Comparison of ENCODE assay signal across 22 mouse cellular contexts in the genomic region with DNA sequence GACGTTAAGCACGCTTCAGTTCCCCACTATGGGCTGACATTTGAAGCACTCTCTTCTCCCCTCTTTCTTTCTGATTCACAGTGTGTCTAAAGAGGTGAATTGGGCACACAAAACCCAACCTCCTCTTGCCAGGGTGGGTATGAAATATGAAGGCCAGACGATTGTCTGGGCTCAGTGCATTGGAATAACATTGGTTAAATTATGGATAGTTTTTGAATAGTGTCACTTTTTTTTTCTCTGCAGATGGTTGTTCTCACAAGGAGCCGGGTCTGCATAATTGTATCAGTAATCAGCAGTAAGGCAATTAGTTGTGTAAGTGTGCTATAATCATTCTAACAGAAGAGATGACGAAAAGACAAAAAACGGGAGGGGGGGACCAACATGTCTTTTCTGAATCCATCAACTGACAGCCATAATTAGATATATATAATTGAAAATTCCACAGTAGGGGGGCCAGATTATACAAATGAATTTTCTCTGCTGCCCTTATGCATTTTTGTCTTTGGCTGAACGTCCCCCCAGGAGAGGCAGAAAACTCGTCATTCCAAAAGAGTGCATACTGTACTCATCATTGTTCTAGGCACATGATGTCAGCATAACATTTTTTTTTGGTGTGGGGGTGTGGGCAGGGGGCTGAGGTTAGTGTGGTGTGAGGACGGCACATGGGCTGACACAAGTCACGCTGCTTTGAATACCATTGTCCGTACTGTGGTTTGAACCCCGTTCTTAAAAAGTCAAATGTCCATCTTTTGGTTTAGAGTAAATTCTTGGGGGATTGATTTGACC.
DNase-seq lines count a peak whose midpoint lies in the region; ATAC-seq and TF ChIP-seq lines count a peak whose summit lies in the region.
"Had no signal": no experiment of that assay in that cellular context is flagged by ENCODE, and none has a peak within 500 bp of the region (broad histone marks: within the 10 kb centered on the region; RNA-seq: fewer than 3 reads in every experiment).

No protein-coding gene starts in this region.

- H3K27me3 ChIP-seq in embryonic facial prominence, embryonic 14.5 days (replicated peaks; ENCODE audit: control insufficient read depth, insufficient read depth, low read length) = no peaks in the 10 kb centered on the region
- 0 out of 2 replicates have a peak, but pooled peaks cover 6% of the 10 kb centered on the region for H3K27me3 ChIP-seq in embryonic facial prominence, embryonic 10.5 days (replicated peaks; ENCODE audit: low read depth, poor library complexity, severe bottlenecking)
- no peaks in the 10 kb centered on the region for H3K27me3 ChIP-seq in midbrain, postnatal 0 days (ENCODE audit: insufficient read depth, low read length)
- no peaks in the 10 kb centered on the region for H3K27me3 ChIP-seq in midbrain, embryonic 14.5 days (ENCODE audit: control insufficient read depth, insufficient read depth, low read length)
- no peaks in the 10 kb centered on the region for H3K27me3 ChIP-seq in forebrain, embryonic 15.5 days
- H3K27me3 ChIP-seq: limb, embryonic 12.5 days; liver, embryonic 12.5 days; megakaryocyte, embryonic 14.5 days had no signal

- no peaks in the 10 kb centered on the region for H3K4me1 ChIP-seq in embryonic facial prominence, embryonic 14.5 days (ENCODE audit: control insufficient read depth, insufficient read depth, low read length)
- peaks cover 15% of the 10 kb centered on the region for H3K4me1 ChIP-seq in embryonic facial prominence, embryonic 10.5 days
- no peaks in the 10 kb centered on the region for H3K4me1 ChIP-seq in midbrain, postnatal 0 days (ENCODE audit: insufficient read depth, low read length)
- H3K4me1 ChIP-seq in midbrain, embryonic 14.5 days (ENCODE audit: control insufficient read depth, insufficient read depth, low read length) = 0 out of 2 replicates have a peak, but pooled peaks cover 3% of the 10 kb centered on the region
- H3K4me1 ChIP-seq in forebrain, embryonic 15.5 days = peaks cover 26% of the 10 kb centered on the region
- H3K4me1 ChIP-seq: liver, embryonic 12.5 days; megakaryocyte, embryonic 14.5 days had no signal

- H3K27ac ChIP-seq in embryonic facial prominence, embryonic 14.5 days (replicated peaks; ENCODE audit: low read depth, low read length) = no peak overlapping the region
- H3K27ac ChIP-seq in embryonic facial prominence, embryonic 10.5 days (replicated peaks) = no peak overlapping the region
- no peak overlapping the region for H3K27ac ChIP-seq in midbrain, postnatal 0 days (ENCODE audit: low read depth, low read length)
- H3K27ac ChIP-seq in midbrain, embryonic 14.5 days (replicated peaks; ENCODE audit: low read depth, low read length) = no peak overlapping the region
- peak overlapping the region; percentile 75 for H3K27ac ChIP-seq in forebrain, embryonic 15.5 days (replicated peaks)
- H3K27ac ChIP-seq: hindbrain, embryonic 13.5 days; kidney, postnatal 0 days; limb, embryonic 12.5 days; liver, embryonic 12.5 days had no signal

- H3K9me3 ChIP-seq in embryonic facial prominence, embryonic 14.5 days (ENCODE audit: control insufficient read depth, low read length) = no peaks in the 10 kb centered on the region
- H3K9me3 ChIP-seq in embryonic facial prominence, embryonic 10.5 days = no peaks in the 10 kb centered on the region
- H3K9me3 ChIP-seq in midbrain, postnatal 0 days (ENCODE audit: low read length) = no peaks in the 10 kb centered on the region
- no peaks in the 10 kb centered on the region for H3K9me3 ChIP-seq in midbrain, embryonic 14.5 days (ENCODE audit: control insufficient read depth, low read length)
- H3K9me3 ChIP-seq in forebrain, embryonic 15.5 days = no peaks in the 10 kb centered on the region
- H3K9me3 ChIP-seq: hindbrain, embryonic 13.5 days; limb, embryonic 12.5 days; liver, embryonic 12.5 days had no signal

- no peak for ATAC-seq in embryonic facial prominence, embryonic 14.5 days (ENCODE audit: low read depth)
- no peak for ATAC-seq in midbrain, postnatal 0 days (ENCODE audit: low FRiP score)
- ATAC-seq in midbrain, embryonic 14.5 days (ENCODE audit: low FRiP score, low TSS enrichment) = no peak
- ATAC-seq in forebrain, embryonic 15.5 days (replicated peaks) = peak; percentile 87
- ATAC-seq: activated CD4-positive, CD25-positive, alpha-beta regulatory T cell, adult 4 months; CD4-positive, CD25-positive, alpha-beta regulatory T cell, adult 4 months; liver, embryonic 12.5 days had no signal

- no peak overlapping the region for H3K9ac ChIP-seq in embryonic facial prominence, embryonic 14.5 days (ENCODE audit: low read depth, low read length)
- H3K9ac ChIP-seq in midbrain, postnatal 0 days (replicated peaks; ENCODE audit: low read length, poor library complexity, severe bottlenecking) = no peak overlapping the region
- H3K9ac ChIP-seq in midbrain, embryonic 14.5 days (replicated peaks; ENCODE audit: low read length) = no peak overlapping the region
- H3K9ac ChIP-seq in forebrain, embryonic 15.5 days (replicated peaks) = no peak overlapping the region
- H3K9ac ChIP-seq: hindbrain, embryonic 13.5 days; limb, embryonic 12.5 days; liver, embryonic 12.5 days had no signal

- DNase-seq in embryonic facial prominence, embryonic 14.5 days (ENCODE audit: low spot score) = peak; percentile 10
- no peak for DNase-seq in embryonic facial prominence, embryonic 10.5 days (ENCODE audit: low spot score)
- DNase-seq in midbrain, postnatal 0 days (ENCODE audit: low spot score) = peak; percentile 12
- DNase-seq in midbrain, embryonic 14.5 days = no peak
- no peak for DNase-seq in cerebellum, adult 8-10 months
- no peak for DNase-seq in thymus, postnatal 0 days (ENCODE audit: low spot score)
- DNase-seq: adrenal gland, postnatal 10 days; cerebellum, adult 11 months; cerebellum, postnatal 25 days; gastrocnemius, postnatal 14 days; kidney, adult 11 months; lung, adult 2 months; thymus, postnatal 25 days had no signal

- no peak overlapping the region for H3K4me2 ChIP-seq in embryonic facial prominence, embryonic 14.5 days (ENCODE audit: low read depth, low read length)
- no peak overlapping the region for H3K4me2 ChIP-seq in midbrain, postnatal 0 days (ENCODE audit: low read depth, low read length, poor library complexity, severe bottlenecking)
- H3K4me2 ChIP-seq in midbrain, embryonic 14.5 days (ENCODE audit: low read length) = no peak overlapping the region
- H3K4me2 ChIP-seq in forebrain, embryonic 15.5 days (replicated peaks) = peak overlapping the region; percentile 13; the same call in 1 of the 2 replicates
- H3K4me2 ChIP-seq: hindbrain, embryonic 13.5 days; limb, embryonic 12.5 days; liver, embryonic 12.5 days had no signal

- no peak for TF ChIP-seq CTCF in midbrain, postnatal 0 days (IDR thresholded peaks at IDR 0.05)

- no peak overlapping the region for H3K4me3 ChIP-seq in embryonic facial prominence, embryonic 14.5 days (ENCODE audit: low read depth, low read length)
- no peak overlapping the region for H3K4me3 ChIP-seq in embryonic facial prominence, embryonic 10.5 days
- H3K4me3 ChIP-seq in midbrain, postnatal 0 days (ENCODE audit: low read depth, low read length) = no peak overlapping the region
- H3K4me3 ChIP-seq in midbrain, embryonic 14.5 days (replicated peaks; ENCODE audit: low read depth, low read length) = no peak overlapping the region
- H3K4me3 ChIP-seq in forebrain, embryonic 15.5 days = no peak overlapping the region
- H3K4me3 ChIP-seq: erythroblast, embryonic 14.5 days; hindbrain, embryonic 13.5 days; limb, embryonic 12.5 days; liver, embryonic 12.5 days; megakaryocyte, embryonic 14.5 days had no signal

- H3K36me3 ChIP-seq in embryonic facial prominence, embryonic 14.5 days (ENCODE audit: control insufficient read depth, insufficient read depth, low read length) = no peaks in the 10 kb centered on the region
- no peaks in the 10 kb centered on the region for H3K36me3 ChIP-seq in embryonic facial prominence, embryonic 10.5 days (replicated peaks)
- no peaks in the 10 kb centered on the region for H3K36me3 ChIP-seq in midbrain, postnatal 0 days (ENCODE audit: insufficient read depth, low read length)
- no peaks in the 10 kb centered on the region for H3K36me3 ChIP-seq in midbrain, embryonic 14.5 days (ENCODE audit: control insufficient read depth, insufficient read depth, low read length)
- H3K36me3 ChIP-seq in forebrain, embryonic 15.5 days = no peaks in the 10 kb centered on the region
- H3K36me3 ChIP-seq: hindbrain, embryonic 13.5 days; limb, embryonic 12.5 days; liver, embryonic 12.5 days had no signal

- 62% methylated on average over 12 of the region's 12 CpGs for WGBS in embryonic facial prominence, embryonic 14.5 days
- 76% methylated on average over 12 of the region's 12 CpGs for WGBS in embryonic facial prominence, embryonic 10.5 days
- WGBS in midbrain, postnatal 0 days = 59% methylated on average over 12 of the region's 12 CpGs
- 55% methylated on average over 12 of the region's 12 CpGs for WGBS in midbrain, embryonic 14.5 days
- WGBS in forebrain, embryonic 15.5 days = 8% methylated on average over 12 of the region's 12 CpGs

Comparison
In these comparisons a context has a peak if more than half of its experiments do, and no peak if none do; other contexts are left out.
1. DNase-seq: peak in embryonic facial prominence, embryonic 14.5 days (single experiment) and midbrain, postnatal 0 days (single experiment); none in embryonic facial prominence, embryonic 10.5 days (single experiment), midbrain, embryonic 14.5 days (single experiment), cerebellum, adult 8-10 months (single experiment) and thymus, postnatal 0 days (single experiment).